Mouse (Mus musculus): ENCODE results near the gene Olfr731. TPM values are rescaled to one million over a fixed set of nuclear protein-coding genes. Genes with fewer than 3 reads are reported as not detected.

Gene Olfr731
- polyA plus RNA-seq (2014; fragmentation: Nextera tagmentation; extraction: Ambion mirVana): not detected in 2 replicates

GRCm38 (mm10) chr14:50241766-50242165 is at the start of gene Olfr731:
TSS of gene Olfr731 (minus strand) at chr14:50241866.
- Histone ChIP-seq H3K4me2 (no peak within 1 kb of the TSS), H3K4me1 (ENCODE audit: control insufficient read depth, insufficient read depth, low read length) (no peaks in the 10 kb centered on the region), H3K4me3 (ENCODE audit: low read depth, low read length) (no peak within 1 kb of the TSS), H3K9me3 (replicated peaks; ENCODE audit: control insufficient read depth, low read length) (no peaks in the 10 kb centered on the region), H3K9ac (ENCODE audit: low read depth, low read length) (no peak within 1 kb of the TSS), H3K36me3 (ENCODE audit: control insufficient read depth, insufficient read depth, low read length) (no peaks in the 10 kb centered on the region), H3K27ac (ENCODE audit: low read depth, low read length) (no peak within 1 kb of the TSS), H3K27me3 (ENCODE audit: control insufficient read depth, insufficient read depth, low read length) (no peaks in the 10 kb centered on the region)
- no peak for ATAC-seq (replicated peaks; ENCODE audit: insufficient number of reproducible peaks, low FRiP score, low TSS enrichment)
- 75% methylated on average over 4 of the region's 4 CpGs for WGBS (ENCODE audit: insufficient replicate concordance)

- 82% methylated on average over 1 of the region's 1 CpGs for WGBS (ENCODE audit: insufficient replicate concordance)
Observed at GRCm38 (mm10) chr14:50284106-50284505, 42.4 kb upstream of the Olfr731 start, which contains the start of gene Olfr732. TSS of gene Olfr732 (minus strand) at chr14:50284206.

GRCm38 (mm10) chr14:50188098-50188497 is 53.6 kb downstream of the Olfr731 start, which contains the start of gene Olfr730:
TSS of gene Olfr730 (minus strand) at chr14:50188198.
- no peaks in the 10 kb centered on the region for H3K36me3 ChIP-seq (ENCODE audit: control insufficient read depth, insufficient read depth, low read length)
- no peak within 1 kb of the TSS for H3K9ac ChIP-seq (ENCODE audit: low read depth, low read length)
- H3K27me3 ChIP-seq (ENCODE audit: control insufficient read depth, insufficient read depth, low read length): no peaks in the 10 kb centered on the region
- 68% methylated on average over 1 of the region's 1 CpGs for WGBS (ENCODE audit: insufficient replicate concordance)
- H3K4me1 ChIP-seq (ENCODE audit: control insufficient read depth, insufficient read depth, low read length): no peaks in the 10 kb centered on the region
- H3K27ac ChIP-seq (ENCODE audit: low read depth, low read length): no peak within 1 kb of the TSS
- H3K4me3 ChIP-seq (ENCODE audit: low read depth, low read length): no peak within 1 kb of the TSS
- no peaks in the 10 kb centered on the region for H3K9me3 ChIP-seq (replicated peaks; ENCODE audit: control insufficient read depth, low read length)
- no peak within 1 kb of the TSS for H3K4me2 ChIP-seq
- ATAC-seq (replicated peaks; ENCODE audit: insufficient number of reproducible peaks, low FRiP score, low TSS enrichment): no peak

More at GRCm38 (mm10) chr14:50284106-50284505, 42.4 kb upstream of the Olfr731 start, which contains the start of gene Olfr732:
- no peaks in the 10 kb centered on the region for H3K36me3 ChIP-seq (ENCODE audit: control insufficient read depth, insufficient read depth, low read length)
- no peaks in the 10 kb centered on the region for H3K9me3 ChIP-seq (replicated peaks; ENCODE audit: control insufficient read depth, low read length)
- H3K4me2 ChIP-seq: no peak within 1 kb of the TSS
- no peaks in the 10 kb centered on the region for H3K27me3 ChIP-seq (ENCODE audit: control insufficient read depth, insufficient read depth, low read length)
- H3K4me3 ChIP-seq (ENCODE audit: low read depth, low read length): no peak within 1 kb of the TSS
- no peak for ATAC-seq (replicated peaks; ENCODE audit: insufficient number of reproducible peaks, low FRiP score, low TSS enrichment)
- no peak within 1 kb of the TSS for H3K9ac ChIP-seq (ENCODE audit: low read depth, low read length)
- H3K27ac ChIP-seq (ENCODE audit: low read depth, low read length): no peak within 1 kb of the TSS
- H3K4me1 ChIP-seq (ENCODE audit: control insufficient read depth, insufficient read depth, low read length): no peaks in the 10 kb centered on the region

Other genes with a start within 250 kb of the Olfr731 start
- not detected in 2 replicates for gene Olfr725, start 201.5 kb downstream of the Olfr731 start, polyA plus RNA-seq (2014; fragmentation: Nextera tagmentation; extraction: Ambion mirVana)
- gene Olfr726, start 150.9 kb downstream of the Olfr731 start, polyA plus RNA-seq (2014; fragmentation: Nextera tagmentation; extraction: Ambion mirVana): not detected in 2 replicates
- not detected in 2 replicates for gene Olfr727, start 118.7 kb downstream of the Olfr731 start, polyA plus RNA-seq (2014; fragmentation: Nextera tagmentation; extraction: Ambion mirVana)
- gene Olfr728, start 99.2 kb downstream of the Olfr731 start, polyA plus RNA-seq (2014; fragmentation: Nextera tagmentation; extraction: Ambion mirVana): not detected in 2 replicates
- not detected in 2 replicates for gene Olfr729, start 89.0 kb downstream of the Olfr731 start, polyA plus RNA-seq (2014; fragmentation: Nextera tagmentation; extraction: Ambion mirVana)
- gene Olfr730, start 53.7 kb downstream of the Olfr731 start, polyA plus RNA-seq (2014; fragmentation: Nextera tagmentation; extraction: Ambion mirVana): not detected in 2 replicates
- not detected in 2 replicates for gene Olfr732, start 42.3 kb upstream of the Olfr731 start, polyA plus RNA-seq (2014; fragmentation: Nextera tagmentation; extraction: Ambion mirVana)
- not detected in 2 replicates for gene Olfr733, start 59.7 kb upstream of the Olfr731 start, polyA plus RNA-seq (2014; fragmentation: Nextera tagmentation; extraction: Ambion mirVana)
- gene Olfr734, start 84.9 kb upstream of the Olfr731 start, polyA plus RNA-seq (2014; fragmentation: Nextera tagmentation; extraction: Ambion mirVana): not detected in 2 replicates
- gene Olfr735, start 107.0 kb upstream of the Olfr731 start, polyA plus RNA-seq (2014; fragmentation: Nextera tagmentation; extraction: Ambion mirVana): not detected in 2 replicates
- not detected in 2 replicates for gene Tlr11, start 116.0 kb upstream of the Olfr731 start, polyA plus RNA-seq (2014; fragmentation: Nextera tagmentation; extraction: Ambion mirVana)
- gene Olfr736, start 139.3 kb upstream of the Olfr731 start, polyA plus RNA-seq (2014; fragmentation: Nextera tagmentation; extraction: Ambion mirVana): not detected in 2 replicates
- gene Olfr738, start 165.7 kb upstream of the Olfr731 start, polyA plus RNA-seq (2014; fragmentation: Nextera tagmentation; extraction: Ambion mirVana): not detected in 2 replicates
- not detected in 2 replicates for gene Olfr739, start 176.8 kb upstream of the Olfr731 start, polyA plus RNA-seq (2014; fragmentation: Nextera tagmentation; extraction: Ambion mirVana)
- gene Olfr740, start 203.7 kb upstream of the Olfr731 start, polyA plus RNA-seq (2014; fragmentation: Nextera tagmentation; extraction: Ambion mirVana): not detected in 2 replicates
- gene Olfr741, start 230.9 kb upstream of the Olfr731 start, polyA plus RNA-seq (2014; fragmentation: Nextera tagmentation; extraction: Ambion mirVana): not detected in 2 replicates

Data from heart, embryonic 11.5 days (tissue).